Mouse (Mus musculus): ENCODE measurements at regions not wholly inside any gene's neighbourhood (a gene's known extent, or its start where the extent isn't known, plus 50 kb on each side); places are given as distances from the start of the nearest gene placed in this dataset.
"Not testable (repeated sequence)": the region's sequence is repeated elsewhere in the genome, so short reads cannot be mapped to it uniquely, and the experiment has no call there.

- no peak for ATAC-seq
- no peak for TF ChIP-seq CTCF (IDR thresholded peaks at IDR 0.05; ENCODE audit: low read depth)
Observed at GRCm38 (mm10) chr6:19991829-19992228, 1125.7 kb downstream of the Ankrd7 start.

GRCm38 (mm10) chr6:20028466-20028865 lies 1162.3 kb downstream of the Ankrd7 start:
- Histone ChIP-seq H3K4me2 (ENCODE audit: low read depth) (no peak overlapping the region), H3K9me3 (ENCODE audit: low read length) (no peaks in the 10 kb centered on the region), H3K27me3 (ENCODE audit: insufficient read depth, low read length) (no peaks in the 10 kb centered on the region), H3K4me3 (ENCODE audit: low read depth, low read length) (no peak overlapping the region), H3K36me3 (ENCODE audit: insufficient read depth) (no peaks in the 10 kb centered on the region), H3K27ac (ENCODE audit: low read depth, low read length) (no peak overlapping the region), H3K4me1 (ENCODE audit: insufficient read depth) (no peaks in the 10 kb centered on the region), H3K9ac (no peak overlapping the region)
- DNase-seq = no peak
- no peak for TF ChIP-seq CTCF (IDR thresholded peaks at IDR 0.05; ENCODE audit: low read depth)
- no peak for ATAC-seq

More at GRCm38 (mm10) chr6:19991829-19992228, 1125.7 kb downstream of the Ankrd7 start:
- H3K9ac ChIP-seq = no peak overlapping the region
- H3K36me3 ChIP-seq (ENCODE audit: insufficient read depth) = no peaks in the 10 kb centered on the region
- no peak for DNase-seq
- no peaks in the 10 kb centered on the region for H3K27me3 ChIP-seq (ENCODE audit: insufficient read depth, low read length)
- H3K4me2 ChIP-seq (ENCODE audit: low read depth) = no peak overlapping the region
- H3K27ac ChIP-seq (ENCODE audit: low read depth, low read length) = no peak overlapping the region
- no peaks in the 10 kb centered on the region for H3K9me3 ChIP-seq (ENCODE audit: low read length)
- 74% methylated on average over 1 of the region's 1 CpGs for WGBS
- H3K4me3 ChIP-seq (ENCODE audit: low read depth, low read length) = no peak overlapping the region
- no peaks in the 10 kb centered on the region for H3K4me1 ChIP-seq (ENCODE audit: insufficient read depth)

- Histone ChIP-seq H3K36me3 (ENCODE audit: insufficient read depth) (no peaks in the 10 kb centered on the region), H3K27ac (ENCODE audit: low read depth, low read length) (no peak overlapping the region), H3K4me2 (ENCODE audit: low read depth) (no peak overlapping the region), H3K9me3 (ENCODE audit: low read length) (no peaks in the 10 kb centered on the region), H3K4me1 (ENCODE audit: insufficient read depth) (no peaks in the 10 kb centered on the region), H3K4me3 (ENCODE audit: low read depth, low read length) (no peak overlapping the region), H3K27me3 (ENCODE audit: insufficient read depth, low read length) (no peaks in the 10 kb centered on the region), H3K9ac (no peak overlapping the region)
- ATAC-seq (no peak), DNase-seq (peak; percentile 21)
- 29% methylated on average over 1 of the region's 1 CpGs for whole genome bisulfite sequencing
- no peak for TF ChIP-seq CTCF (IDR thresholded peaks at IDR 0.05; ENCODE audit: low read depth)
Observed at GRCm38 (mm10) chr6:20037769-20038168, 1171.7 kb downstream of the Ankrd7 start.

DNA sequence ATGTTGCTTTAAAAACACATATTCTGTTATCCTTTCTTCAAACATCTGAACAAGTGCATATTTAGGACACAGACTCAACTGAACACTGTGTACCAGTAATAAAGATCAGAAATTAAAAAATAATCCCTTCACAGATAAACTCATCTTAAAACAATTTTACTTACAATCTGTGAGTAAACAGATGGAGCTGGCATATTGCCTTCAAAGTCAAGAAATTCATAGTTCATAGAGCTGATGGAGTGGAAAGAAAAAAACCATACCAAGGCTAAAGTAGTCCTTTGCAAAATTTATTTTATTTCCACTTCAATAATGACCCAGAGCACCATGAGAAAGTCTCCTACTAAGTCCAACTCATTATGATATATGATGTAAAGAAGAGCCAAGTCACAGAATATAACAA lies 1136.6 kb upstream of the Kcnd2 start:
- H3K4me3 ChIP-seq (ENCODE audit: low read depth, low read length) = no peak overlapping the region
- H3K36me3 ChIP-seq (ENCODE audit: insufficient read depth) = no peaks in the 10 kb centered on the region
- no peak for TF ChIP-seq CTCF (IDR thresholded peaks at IDR 0.05; ENCODE audit: low read depth)
- no peaks in the 10 kb centered on the region for H3K9me3 ChIP-seq (ENCODE audit: low read length)
- H3K27ac ChIP-seq (ENCODE audit: low read depth, low read length) = no peak overlapping the region
- H3K4me1 ChIP-seq (ENCODE audit: insufficient read depth) = no peaks in the 10 kb centered on the region
- H3K4me2 ChIP-seq (ENCODE audit: low read depth) = no peak overlapping the region
- DNase-seq (peak; percentile 2), ATAC-seq (no peak)
- H3K9ac ChIP-seq = no peak overlapping the region
- no peaks in the 10 kb centered on the region for H3K27me3 ChIP-seq (ENCODE audit: insufficient read depth, low read length)

GRCm38 (mm10) chr6:20092057-20092917 lies 1123.0 kb upstream of the Kcnd2 start:
- Histone ChIP-seq H3K27me3 (ENCODE audit: insufficient read depth, low read length) (no peaks in the 10 kb centered on the region), H3K9me3 (ENCODE audit: low read length) (no peaks in the 10 kb centered on the region), H3K9ac (no peak overlapping the region), H3K36me3 (ENCODE audit: insufficient read depth) (no peaks in the 10 kb centered on the region), H3K27ac (ENCODE audit: low read depth, low read length) (no peak overlapping the region), H3K4me2 (ENCODE audit: low read depth) (no peak overlapping the region), H3K4me1 (ENCODE audit: insufficient read depth) (no peaks in the 10 kb centered on the region), H3K4me3 (ENCODE audit: low read depth, low read length) (no peak overlapping the region)
- WGBS = 81% methylated on average over 10 of the region's 10 CpGs
- no peak for TF ChIP-seq CTCF (IDR thresholded peaks at IDR 0.05; ENCODE audit: low read depth)
- no peak for ATAC-seq
- DNase-seq = no peak

DNA sequence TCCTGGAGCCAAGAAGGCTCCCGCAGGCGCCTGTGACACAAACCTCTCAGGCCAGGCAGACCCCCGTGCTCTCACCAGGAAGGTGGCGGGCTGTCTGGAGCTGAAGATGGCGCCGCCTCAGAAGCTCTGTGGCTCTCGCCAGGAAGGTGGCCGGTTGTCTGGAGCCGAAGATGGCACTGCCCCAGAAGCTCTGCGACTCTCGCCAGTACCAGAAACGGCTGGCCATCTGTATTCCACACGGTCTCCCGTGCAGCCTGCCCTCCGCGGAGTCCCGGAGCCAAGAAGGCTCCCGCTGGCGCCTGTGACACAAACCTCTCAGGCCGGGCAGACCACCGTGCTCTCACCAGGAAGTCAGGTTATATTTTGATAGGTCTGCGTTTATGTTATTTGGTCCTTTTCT lies 1081.3 kb upstream of the Kcnd2 start:
- not testable (repeated sequence) for H3K9ac ChIP-seq; ATAC-seq; DNase-seq; H3K4me1 ChIP-seq (ENCODE audit: insufficient read depth); H3K36me3 ChIP-seq (ENCODE audit: insufficient read depth); H3K4me3 ChIP-seq (ENCODE audit: low read depth, low read length); H3K9me3 ChIP-seq (ENCODE audit: low read length); H3K4me2 ChIP-seq (ENCODE audit: low read depth); H3K27me3 ChIP-seq (ENCODE audit: insufficient read depth, low read length); H3K27ac ChIP-seq (ENCODE audit: low read depth, low read length)
- 94% methylated on average over 21 of the region's 22 CpGs for WGBS

DNA sequence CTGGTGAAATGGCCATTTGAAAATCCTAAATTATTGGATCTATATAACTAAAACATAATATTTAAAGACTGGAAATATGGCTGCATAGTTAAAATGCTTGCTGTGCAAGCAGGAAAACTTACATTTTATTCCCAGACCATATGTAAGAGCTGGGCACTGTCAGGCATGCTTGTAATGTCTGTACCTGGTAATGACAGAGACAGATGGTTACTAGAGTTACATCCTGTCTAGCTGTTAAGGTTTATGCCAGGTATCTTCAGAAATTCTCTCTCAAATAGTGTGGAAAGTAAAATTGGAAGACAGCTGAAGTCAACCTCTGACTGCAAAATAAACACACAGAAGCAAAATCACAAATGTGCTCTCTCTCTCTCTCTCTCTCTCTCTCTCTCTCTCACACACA lies 1077.8 kb upstream of the Kcnd2 start:
- no peaks in the 10 kb centered on the region for H3K4me1 ChIP-seq (ENCODE audit: insufficient read depth)

More for the DNA sequence above, 1077.8 kb upstream of the Kcnd2 start:
- TF ChIP-seq CTCF (IDR thresholded peaks at IDR 0.05; ENCODE audit: low read depth) = no peak
- H3K27ac ChIP-seq (ENCODE audit: low read depth, low read length) = no peak overlapping the region
- H3K36me3 ChIP-seq (ENCODE audit: insufficient read depth) = no peaks in the 10 kb centered on the region
- DNase-seq (no peak), ATAC-seq (no peak)
- no peak overlapping the region for H3K9ac ChIP-seq
- no peaks in the 10 kb centered on the region for H3K27me3 ChIP-seq (ENCODE audit: insufficient read depth, low read length)
- no peaks in the 10 kb centered on the region for H3K9me3 ChIP-seq (ENCODE audit: low read length)
- H3K4me2 ChIP-seq (ENCODE audit: low read depth) = no peak overlapping the region
- no peak overlapping the region for H3K4me3 ChIP-seq (ENCODE audit: low read depth, low read length)
